ENCODE assay signal across 13 mouse cellular contexts in genomic region chr4:137488038-137488437, GRCm38 (mm10). TPM values are rescaled to one million over a fixed set of nuclear protein-coding genes. Genes with fewer than 3 reads are reported as not detected.
DNase-seq lines count a peak whose midpoint lies in the region; ATAC-seq and TF ChIP-seq lines count a peak whose summit lies in the region.
"Had no signal": no experiment of that assay in that cellular context is flagged by ENCODE, and none has a peak within 500 bp of the region (broad histone marks: within the 10 kb centered on the region; RNA-seq: fewer than 3 reads in every experiment).

No protein-coding gene starts in this region.

- H3K9me3 ChIP-seq in heart, embryonic 10.5 days = no peaks in the 10 kb centered on the region
- H3K9me3 ChIP-seq in lung, embryonic 15.5 days = no peaks in the 10 kb centered on the region
- no peaks in the 10 kb centered on the region for H3K9me3 ChIP-seq in heart, postnatal 0 days (replicated peaks; ENCODE audit: control insufficient read depth, low read length)

- no peak for TF ChIP-seq EP300 in heart, postnatal 0 days (IDR thresholded peaks at IDR 0.05; ENCODE audit: low read depth)

- no peak overlapping the region for H3ac ChIP-seq in myocyte (ENCODE audit: control insufficient read depth, insufficient read length)

- no peak for TF ChIP-seq POLR2A in myocyte (IDR thresholded peaks at IDR 0.05; ENCODE audit: insufficient read length, low read depth)

- peak overlapping the region; percentile 29 for H3K4me2 ChIP-seq in lung, embryonic 15.5 days
- H3K4me2 ChIP-seq in heart, postnatal 0 days (ENCODE audit: low read depth, low read length) = peak overlapping the region; percentile 29
- peak overlapping the region; percentile 67 for H3K4me2 ChIP-seq in myocyte (ENCODE audit: low read depth)

- H3K27me3 ChIP-seq in heart, embryonic 10.5 days (ENCODE audit: insufficient read depth, poor library complexity, severe bottlenecking) = no peaks in the 10 kb centered on the region
- H3K27me3 ChIP-seq in lung, embryonic 15.5 days = no peaks in the 10 kb centered on the region
- H3K27me3 ChIP-seq in heart, postnatal 0 days (ENCODE audit: control insufficient read depth, insufficient read depth, low read length) = no peaks in the 10 kb centered on the region
- H3K27me3 ChIP-seq in myocyte (ENCODE audit: control insufficient read depth, insufficient read depth, insufficient read length) = no peaks in the 10 kb centered on the region

- WGBS in heart, embryonic 10.5 days = 20% methylated on average over 11 of the region's 11 CpGs
- WGBS in lung, embryonic 15.5 days = 18% methylated on average over 11 of the region's 11 CpGs
- WGBS in heart, postnatal 0 days = 8% methylated on average over 11 of the region's 11 CpGs

- DNase-seq in heart, embryonic 10.5 days (ENCODE audit: low spot score) = no peak
- DNase-seq in heart, postnatal 14 days = no peak
- DNase-seq in lung, postnatal 25 days (ENCODE audit: low spot score) = no peak
- no peak for DNase-seq in heart, postnatal 0 days (ENCODE audit: low spot score)
- no peak for DNase-seq in adrenal gland, postnatal 25 days
- DNase-seq: cerebellum, adult 8-10 months; thymus, adult 18-20 months had no signal

- peak; percentile 24; the same call in 1 of the 2 replicates for ATAC-seq in lung, embryonic 15.5 days (ENCODE audit: borderline replicate concordance, extremely low read depth, low FRiP score, low TSS enrichment)
- ATAC-seq in heart, postnatal 0 days (ENCODE audit: insufficient read depth, low read depth) = no peak
- ATAC-seq in erythroid progenitor cell, adult 5-6 weeks (replicated peaks; ENCODE audit: low FRiP score, poor library complexity, severe bottlenecking) = no peak
- ATAC-seq: CD4-positive, CD25-positive, alpha-beta regulatory T cell, adult 4 months had no signal

- H3K4me3 ChIP-seq in heart, embryonic 10.5 days = peak overlapping the region; percentile 31
- no peak overlapping the region for H3K4me3 ChIP-seq in lung, embryonic 15.5 days
- H3K4me3 ChIP-seq in heart, postnatal 0 days (ENCODE audit: low read depth, low read length) = no peak overlapping the region
- no peak overlapping the region for H3K4me3 ChIP-seq in myocyte

- peaks cover 75% of the 10 kb centered on the region for H3K79me2 ChIP-seq in myocyte (ENCODE audit: control insufficient read depth, insufficient read depth)

- H3K4me1 ChIP-seq in heart, embryonic 10.5 days = peaks cover 84% of the 10 kb centered on the region
- H3K4me1 ChIP-seq in lung, embryonic 15.5 days = peaks cover 81% of the 10 kb centered on the region
- H3K4me1 ChIP-seq in heart, postnatal 0 days (ENCODE audit: control insufficient read depth, insufficient read depth) = peaks cover 75% of the 10 kb centered on the region

- peaks cover 3% of the 10 kb centered on the region; the same call in 1 of the 2 replicates for H3K36me3 ChIP-seq in heart, embryonic 10.5 days
- no peaks in the 10 kb centered on the region for H3K36me3 ChIP-seq in lung, embryonic 15.5 days
- no peaks in the 10 kb centered on the region; the same call in 1 of the 2 replicates for H3K36me3 ChIP-seq in heart, postnatal 0 days (replicated peaks; ENCODE audit: control insufficient read depth, insufficient read depth, low read length)
- H3K36me3 ChIP-seq in myocyte (ENCODE audit: control insufficient read depth, insufficient read depth) = peaks cover 6% of the 10 kb centered on the region

- H3K9ac ChIP-seq in lung, embryonic 15.5 days = no peak overlapping the region
- H3K9ac ChIP-seq in heart, postnatal 0 days (replicated peaks; ENCODE audit: low read depth, low read length) = 0 out of 2 replicates have a peak overlapping the region, but pooled peaks have one; percentile 32

- peak overlapping the region; percentile 94 for H3K27ac ChIP-seq in heart, embryonic 10.5 days
- H3K27ac ChIP-seq in lung, embryonic 15.5 days = peak overlapping the region; percentile 93
- H3K27ac ChIP-seq in heart, postnatal 0 days (ENCODE audit: low read depth) = peak overlapping the region; percentile 97

- intact Hi-C loops in heart, postnatal 14 days (cut with DNase I) = no loop called here

- TF ChIP-seq CTCF in heart, postnatal 0 days (IDR thresholded peaks at IDR 0.05; ENCODE audit: low read depth) = no peak

TF ChIP-seq in myocyte, 11 proteins besides CTCF, POLR2A, EP300 and RAD21:
- TF ChIP-seq USF1 (IDR thresholded peaks at IDR 0.05; ENCODE audit: low read depth) = no peak
- no peak for TF ChIP-seq E2F4 (IDR thresholded peaks at IDR 0.05; ENCODE audit: insufficient read depth)
- no peak for TF ChIP-seq TCF12 (IDR thresholded peaks at IDR 0.05; ENCODE audit: insufficient read depth, poor library complexity, severe bottlenecking)
- no peak for TF ChIP-seq MAX (IDR thresholded peaks at IDR 0.05; ENCODE audit: low read depth)
- TF ChIP-seq TCF3 (IDR thresholded peaks at IDR 0.05; ENCODE audit: insufficient read length, low read depth) = no peak

RNA-seq across cellular contexts. Expression of gene Hspg2, which starts 19.5 kb away (rescaled TPM):
- polyA plus RNA-seq in heart, embryonic 10.5 days (2016; fragmentation: Nextera tagmentation; extraction: Ambion mirVana) = 52.0 and 58.9 TPM in 2 replicates
- total RNA-seq in heart, postnatal 14 days (2021) = 100 to 1,000 TPM; 436 to 447 TPM
- 32.0 and 32.1 TPM in 2 replicates for polyA plus RNA-seq in lung, embryonic 15.5 days (2015; fragmentation: Nextera tagmentation; extraction: Ambion mirVana)
- total RNA-seq in heart, postnatal 0 days (2014; rRNA removed; ENCODE audit: low replicate concordance) = 473 and 516 TPM in 2 replicates
- 41.2 and 42.4 TPM in 2 replicates for polyA plus RNA-seq in heart, postnatal 0 days (2015; fragmentation: Nextera tagmentation; extraction: Ambion mirVana)
- polyA plus RNA-seq in myocyte (2012; fragmentation: generic; extraction: Trizol) = 209 TPM
- total RNA-seq in erythroid progenitor cell, adult 5-6 weeks (2015; ENCODE audit: low replicate concordance) = not detected in 2 replicates
- 0.13 TPM in 1 of 2 replicates, not detected in the other for total RNA-seq in erythroid progenitor cell, adult 5-6 weeks (2017; ENCODE audit: low replicate concordance)
- total RNA-seq in adrenal gland, postnatal 25 days (2021) = 177 and 197 TPM in 2 replicates
- polyA plus RNA-seq: CD4-positive, CD25-positive, alpha-beta regulatory T cell, adult 4 months had no signal

RNA-seq across cellular contexts. Expression of gene 1700013G24Rik, which starts 35.0 kb away (rescaled TPM):
- polyA plus RNA-seq in heart, embryonic 10.5 days (2016; fragmentation: Nextera tagmentation; extraction: Ambion mirVana) = not detected in 2 replicates
- total RNA-seq in heart, postnatal 14 days (2021) = not detected
- not detected in 2 replicates for polyA plus RNA-seq in lung, embryonic 15.5 days (2015; fragmentation: Nextera tagmentation; extraction: Ambion mirVana)
- total RNA-seq in heart, postnatal 0 days (2014; rRNA removed; ENCODE audit: low replicate concordance) = not detected in 2 replicates
- polyA plus RNA-seq in heart, postnatal 0 days (2015; fragmentation: Nextera tagmentation; extraction: Ambion mirVana) = not detected in 2 replicates
- 0.55 TPM for polyA plus RNA-seq in myocyte (2012; fragmentation: generic; extraction: Trizol)
- total RNA-seq in erythroid progenitor cell, adult 5-6 weeks (2015; ENCODE audit: low replicate concordance) = not detected in 2 replicates
- not detected in 2 replicates for total RNA-seq in erythroid progenitor cell, adult 5-6 weeks (2017; ENCODE audit: low replicate concordance)
- total RNA-seq in adrenal gland, postnatal 25 days (2021) = not detected in 2 replicates
- total RNA-seq: neutrophil, adult 5-6 weeks had no signal
- polyA plus RNA-seq: CD4-positive, CD25-positive, alpha-beta regulatory T cell, adult 4 months; frontal cortex, adult 2 months had no signal

RNA-seq across cellular contexts. Expression of gene Cela3b, which starts 57.7 kb away (rescaled TPM):
- polyA plus RNA-seq in heart, embryonic 10.5 days (2016; fragmentation: Nextera tagmentation; extraction: Ambion mirVana) = not detected in 2 replicates
- total RNA-seq in heart, postnatal 14 days (2021) = not detected
- polyA plus RNA-seq in lung, embryonic 15.5 days (2015; fragmentation: Nextera tagmentation; extraction: Ambion mirVana) = 0.16 and 0.94 TPM in 2 replicates
- not detected in 2 replicates for total RNA-seq in heart, postnatal 0 days (2014; rRNA removed; ENCODE audit: low replicate concordance)
- not detected in 2 replicates for polyA plus RNA-seq in heart, postnatal 0 days (2015; fragmentation: Nextera tagmentation; extraction: Ambion mirVana)
- polyA plus RNA-seq in myocyte (2012; fragmentation: generic; extraction: Trizol) = 0.38 TPM
- total RNA-seq in erythroid progenitor cell, adult 5-6 weeks (2015; ENCODE audit: low replicate concordance) = not detected in 2 replicates
- total RNA-seq in erythroid progenitor cell, adult 5-6 weeks (2017; ENCODE audit: low replicate concordance) = not detected in 2 replicates
- not detected in 2 replicates for total RNA-seq in adrenal gland, postnatal 25 days (2021)
- total RNA-seq: neutrophil, adult 5-6 weeks had no signal
- polyA plus RNA-seq: CD4-positive, CD25-positive, alpha-beta regulatory T cell, adult 4 months; frontal cortex, adult 2 months had no signal

Comparison
In these comparisons a context has a peak if more than half of its experiments do, and no peak if none do; other contexts are left out.
1. RNA of gene Hspg2, which starts 19.5 kb away (total RNA-seq): 473 to 516 TPM in heart, postnatal 0 days, 436 to 447 TPM in heart, postnatal 14 days and 177 to 197 TPM in adrenal gland, postnatal 25 days; 0.13 TPM in erythroid progenitor cell, adult 5-6 weeks; every median in the first group is over 100 times any median in the second.
2. Peak in every context shown above with its lines, with median percentiles within 50 percentile points of each other: H3K27ac ChIP-seq and H3K4me2 ChIP-seq.